Mouse (Mus musculus) spleen, adult 2 months (tissue): ENCODE data around the gene Stx7.

Experiments
- CTCF ChIP-seq: fragments of 200-500 bp; IDR thresholded peaks from 2 replicates; pipeline ENCODE4 v1.5.1; 2011; ENCODE audit warnings: mild to moderate bottlenecking, inconsistent platforms; ENCODE audit not compliant: insufficient read depth, insufficient read length, insufficient replicate concordance; ENCODE audit errors: extremely low read depth
- POLR2A ChIP-seq: fragments of 200-500 bp; IDR thresholded peaks from 2 replicates; pipeline ENCODE4 v1.6.1; 2011; ENCODE audit warnings: low read depth, low read length, inconsistent platforms

DNA sequence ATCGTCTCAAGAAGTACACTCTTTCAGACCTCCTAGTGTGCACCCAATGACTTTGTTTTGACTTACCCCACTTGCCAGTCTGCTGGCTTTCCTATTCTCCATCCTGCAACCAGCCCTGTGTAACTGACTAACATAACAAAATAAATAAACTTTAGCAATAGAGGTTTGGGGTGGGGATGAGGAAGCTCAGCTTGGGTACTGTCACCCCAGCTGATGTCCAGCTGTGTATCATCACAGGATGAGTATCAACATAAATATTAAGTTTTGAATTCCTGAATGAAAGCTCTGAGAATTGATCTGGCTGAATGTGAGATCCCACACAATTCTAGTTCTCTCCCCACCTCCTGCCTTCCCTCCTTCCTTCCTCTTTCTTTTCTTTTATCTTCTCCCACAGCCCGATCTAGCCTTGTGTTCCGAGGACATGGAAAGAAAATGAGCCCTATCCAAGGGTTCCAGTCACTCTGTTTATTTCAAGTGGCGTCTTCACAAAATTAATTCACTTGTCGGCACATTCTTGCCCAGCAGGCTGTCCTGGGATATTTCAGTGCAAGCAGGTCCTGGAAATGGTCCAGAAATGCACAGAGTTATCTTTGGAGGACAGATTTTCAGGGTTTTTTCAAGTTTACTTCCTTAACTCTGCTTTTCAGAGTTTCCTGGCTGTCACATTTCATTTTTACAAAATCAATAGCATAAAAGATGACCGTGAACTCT lies 68.6 kb downstream of the Stx7 start:
- TF ChIP-seq POLR2A (no peak), CTCF (no peak)
